8 mouse cellular contexts compared by ENCODE assay signal in the genomic region with DNA sequence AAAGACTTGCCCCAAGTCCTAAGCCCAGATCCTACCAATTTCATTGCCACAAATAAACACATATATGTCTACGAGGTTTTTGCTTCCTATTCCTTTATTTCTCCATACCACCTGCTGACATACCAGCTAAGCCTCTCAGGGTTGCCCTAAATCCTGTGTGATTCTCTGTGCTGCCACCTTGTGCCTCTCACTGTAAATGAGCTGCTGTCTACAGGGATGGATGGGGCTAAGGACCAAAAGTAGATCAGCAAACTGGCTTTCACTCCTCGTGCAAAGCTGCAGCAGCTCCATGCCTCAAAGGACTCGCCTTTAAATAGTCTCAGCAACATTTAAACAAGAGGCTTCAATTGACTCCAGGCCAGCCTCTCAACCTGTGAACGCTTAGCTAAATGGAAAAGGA. TPM values are rescaled to one million over a fixed set of nuclear protein-coding genes. Genes with fewer than 3 reads are reported as not detected.
DNase-seq lines count a peak whose midpoint lies in the region; ATAC-seq and TF ChIP-seq lines count a peak whose summit lies in the region.

No protein-coding gene starts in this region.

- H3K36me3 ChIP-seq in kidney, adult 2 months (ENCODE audit: control insufficient read depth, insufficient read depth, low read length): no peaks in the 10 kb centered on the region
- no peaks in the 10 kb centered on the region for H3K36me3 ChIP-seq in MEL (ENCODE audit: control insufficient read depth in 1 of 2, insufficient read depth in 2 of 2, low read length in 2 of 2)

- ATAC-seq in megakaryocyte, adult 5-6 weeks (ENCODE audit: poor library complexity, severe bottlenecking): peak; percentile 49; the same call in 1 of the 2 replicates

- no peak overlapping the region for H3K4me3 ChIP-seq in kidney, adult 2 months (ENCODE audit: insufficient read depth, low read depth, low read length)
- H3K4me3 ChIP-seq in MEL (ENCODE audit: control insufficient read depth in 1 of 2, insufficient read depth in 1 of 2, low read depth in 2 of 2, low read length in 2 of 2): no peak overlapping the region

- no peak overlapping the region for H3K9ac ChIP-seq in MEL (ENCODE audit: control insufficient read depth, low read depth, low read length, poor library complexity, severe bottlenecking)

- no peak for TF ChIP-seq EP300 in MEL (IDR thresholded peaks at IDR 0.05; ENCODE audit: low read depth in 1 of 2, low read length in 2 of 2)

- no peak overlapping the region for H3K27ac ChIP-seq in kidney, adult 2 months (ENCODE audit: insufficient read depth, low read depth, low read length)
- H3K27ac ChIP-seq in MEL (ENCODE audit: control insufficient read depth, low read depth, low read length): no peak overlapping the region

- TF ChIP-seq RAD21 in MEL (IDR thresholded peaks at IDR 0.05; ENCODE audit: low read depth, low read length): no peak

- no peaks in the 10 kb centered on the region for H3K27me3 ChIP-seq in kidney, adult 2 months (replicated peaks; ENCODE audit: control insufficient read depth, insufficient read depth, low read length)
- H3K27me3 ChIP-seq in MEL (ENCODE audit: control insufficient read depth in 1 of 2, insufficient read depth in 2 of 2, low read length in 2 of 2): peaks cover 0 to 8% of the 10 kb centered on the region in 2 experiments; a peak in 3 of 4 replicates

- no peaks in the 10 kb centered on the region for H3K79me2 ChIP-seq in MEL (ENCODE audit: control insufficient read depth, insufficient read depth, low read length, poor library complexity)

- TF ChIP-seq CTCF in kidney, adult 2 months (conservative IDR thresholded peaks at IDR 0.05; ENCODE audit: insufficient read depth, insufficient read length, low read depth, low read length): peak; percentile 53
- peak in 2 of 3 experiments; percentile 16 to 30; a peak in 2 of 6 replicates for TF ChIP-seq CTCF in MEL (IDR thresholded peaks at IDR 0.05 in 2 of 3, conservative IDR thresholded peaks at IDR 0.05 in 1 of 3; ENCODE audit: control insufficient read depth in 1 of 3, insufficient read depth in 1 of 3, low read depth in 2 of 3, low read length in 3 of 3, poor library complexity in 1 of 3, severe bottlenecking in 1 of 3)

- no peak for DNase-seq in kidney, adult 2 months
- no peak for DNase-seq in kidney, postnatal 10 days
- peak; percentile 21 for DNase-seq in MEL (ENCODE audit: low read depth, low spot score)
- DNase-seq in cerebellum, postnatal 25 days: peak; percentile 62 to 77
- no peak for DNase-seq in urinary bladder, postnatal 14 days (ENCODE audit: low spot score)
- no peak for DNase-seq in gastrocnemius, postnatal 4 days (ENCODE audit: low spot score in 2 of 2)
- no peak for DNase-seq in spleen, adult 12 weeks (ENCODE audit: low spot score)

- TF ChIP-seq POLR2A in kidney, adult 2 months (IDR thresholded peaks at IDR 0.05; ENCODE audit: low read depth, low read length): no peak
- TF ChIP-seq POLR2A in MEL (IDR thresholded peaks at IDR 0.05; ENCODE audit: control insufficient read depth in 1 of 2, insufficient read depth in 1 of 2, low read depth in 1 of 2, low read length in 2 of 2, poor library complexity in 1 of 2): no peak

- no peaks in the 10 kb centered on the region for H3K9me3 ChIP-seq in MEL (replicated peaks; ENCODE audit: insufficient read depth, low read length)

- 34% methylated on average over 4 of the region's 4 CpGs for WGBS in kidney, adult 2 months

- H3K4me1 ChIP-seq in kidney, adult 2 months (ENCODE audit: control insufficient read depth, insufficient read depth, low read length): no peaks in the 10 kb centered on the region
- no peaks in the 10 kb centered on the region for H3K4me1 ChIP-seq in MEL (ENCODE audit: control insufficient read depth in 1 of 2, insufficient read depth in 2 of 2, low read length in 2 of 2)

TF ChIP-seq in MEL, 35 proteins besides CTCF, POLR2A, EP300 and RAD21:
- TF ChIP-seq TAL1 (IDR thresholded peaks at IDR 0.05; ENCODE audit: low read length): no peak
- TF ChIP-seq NELFE (IDR thresholded peaks at IDR 0.05; ENCODE audit: low read depth, low read length): no peak
- no peak for TF ChIP-seq MAZ (IDR thresholded peaks at IDR 0.05; ENCODE audit: low read depth, low read length)
- TF ChIP-seq CHD2 (IDR thresholded peaks at IDR 0.05; ENCODE audit: low read length): no peak
- TF ChIP-seq RCOR1 (IDR thresholded peaks at IDR 0.05; ENCODE audit: low read depth, low read length): no peak
- TF ChIP-seq MEF2A (IDR thresholded peaks at IDR 0.05; ENCODE audit: extremely low read depth, insufficient replicate concordance, low read depth, low read length, poor library complexity, severe bottlenecking): no peak
TF ChIP-seq in MEL: peak in this region for 0.

RNA-seq across cellular contexts. Expression of gene Mreg, which starts 7.9 kb away (rescaled TPM):
- 2.3 and 3.2 TPM in 2 replicates for polyA plus RNA-seq in kidney, adult 2 months (2012; rRNA removed)
- not detected in 2 replicates for total RNA-seq in MEL (2012; rRNA removed)
- polyA plus RNA-seq in MEL (2012; ENCODE audit: insufficient read depth in 1 of 2, insufficient read length in 2 of 2, low read depth in 1 of 2, low replicate concordance in 2 of 2, missing spikeins in 1 of 2): not detected
- 0.18 and 1.6 TPM in 2 replicates for total RNA-seq in megakaryocyte, adult 5-6 weeks (2015)
- 0.37 and 1.1 TPM in 2 replicates for total RNA-seq in megakaryocyte, adult 5-6 weeks (2017)
- 10 to 100 TPM; 33.4 to 36.6 TPM for total RNA-seq in gastrocnemius, postnatal 4 days (2021)

Comparison
In these comparisons a context has a peak if more than half of its experiments do, and no peak if none do; other contexts are left out.
1. DNase-seq: peak in MEL (single experiment) and cerebellum, postnatal 25 days (2 of 2); none in kidney, adult 2 months (single experiment), kidney, postnatal 10 days (single experiment), urinary bladder, postnatal 14 days (single experiment), gastrocnemius, postnatal 4 days (0 of 2) and spleen, adult 12 weeks (single experiment).
2. RNA of gene Mreg, which starts 7.9 kb away (total RNA-seq): 33.4 to 36.6 TPM in gastrocnemius, postnatal 4 days; 0.18 to 1.6 TPM in megakaryocyte, adult 5-6 weeks and not detected in MEL; every median in the first group is over 10 times any median in the second.